Mouse (Mus musculus) T-helper 1 cell (primary cell): ENCODE measurements around the gene Fam241b.

Experiments
- in situ Hi-C: fragments of 300-600 bp; cut with MboI, MseI; formaldehyde crosslinking; loops from one replicate; pipeline ENCODE4 v1.15.1; 2025; ENCODE audit warnings: high pct_unique_total_duplicates

The Fam241b gene

DNA sequence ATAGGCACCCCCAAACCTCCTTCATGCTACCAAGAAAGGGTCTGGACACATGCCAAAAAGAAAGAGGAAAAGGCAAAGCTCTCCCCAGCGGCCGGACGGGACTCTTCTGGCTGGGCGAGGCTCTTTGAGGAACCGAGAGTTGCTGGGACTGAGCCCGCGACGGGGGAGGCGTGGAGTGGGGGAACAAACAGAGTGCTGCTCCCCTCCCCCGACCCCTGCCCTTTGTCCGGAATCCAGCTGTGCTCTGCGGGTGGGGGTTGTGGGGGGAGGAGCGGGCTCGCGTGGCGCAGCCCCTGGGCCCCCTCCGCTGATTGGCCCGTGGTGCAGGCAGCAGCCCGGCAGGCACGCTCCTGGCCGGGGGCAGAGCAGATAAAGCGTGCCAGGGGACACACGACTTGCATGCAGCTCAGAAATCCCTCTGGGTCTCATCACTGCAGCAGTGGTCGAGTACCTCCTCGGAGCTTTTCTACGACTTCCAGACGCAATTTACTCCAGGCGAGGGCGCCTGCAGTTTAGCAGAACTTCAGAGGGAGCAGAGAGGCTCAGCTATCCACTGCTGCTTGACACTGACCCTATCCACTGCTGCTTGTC is 10.9 kb downstream of the Fam241b start, which contains the start of gene Neurog3:
TSS of gene Neurog3 (plus strand) at position 400 of the 591 bp plus-strand sequence.
- in situ Hi-C loops, result no loop called here

DNA sequence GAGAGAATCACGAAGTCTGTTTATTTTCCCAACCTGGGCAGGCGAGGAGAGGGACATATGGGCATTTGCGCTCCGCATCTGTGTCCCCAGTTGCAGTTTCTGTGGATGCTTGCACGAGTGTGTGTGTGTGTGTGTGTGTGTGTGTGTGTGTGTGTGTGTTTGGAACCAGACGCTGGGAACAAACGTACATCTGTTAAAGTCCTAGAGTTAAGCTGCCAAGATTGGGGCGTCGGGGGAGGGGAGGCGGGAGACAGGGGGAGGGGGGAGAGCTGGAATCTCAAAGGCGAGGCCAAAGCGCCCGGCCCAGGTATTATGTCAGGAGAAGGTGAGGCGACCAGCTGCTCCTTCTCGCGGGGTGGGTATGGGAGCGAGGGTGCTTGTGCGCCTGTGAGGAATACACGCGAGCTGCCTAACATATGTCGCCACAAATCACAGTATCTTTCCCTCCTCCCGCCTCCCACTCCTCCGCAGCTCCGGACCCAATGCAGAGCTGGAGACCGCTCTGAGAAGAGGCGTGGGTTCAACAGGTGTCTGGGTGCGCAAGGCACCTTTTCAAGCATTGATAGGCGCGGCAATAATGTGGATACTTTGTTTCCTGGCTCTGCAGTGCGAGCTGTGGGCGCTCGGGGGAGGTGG is 15.3 kb downstream of the Fam241b start:
- in situ Hi-C loops, result no loop called here

DNA sequence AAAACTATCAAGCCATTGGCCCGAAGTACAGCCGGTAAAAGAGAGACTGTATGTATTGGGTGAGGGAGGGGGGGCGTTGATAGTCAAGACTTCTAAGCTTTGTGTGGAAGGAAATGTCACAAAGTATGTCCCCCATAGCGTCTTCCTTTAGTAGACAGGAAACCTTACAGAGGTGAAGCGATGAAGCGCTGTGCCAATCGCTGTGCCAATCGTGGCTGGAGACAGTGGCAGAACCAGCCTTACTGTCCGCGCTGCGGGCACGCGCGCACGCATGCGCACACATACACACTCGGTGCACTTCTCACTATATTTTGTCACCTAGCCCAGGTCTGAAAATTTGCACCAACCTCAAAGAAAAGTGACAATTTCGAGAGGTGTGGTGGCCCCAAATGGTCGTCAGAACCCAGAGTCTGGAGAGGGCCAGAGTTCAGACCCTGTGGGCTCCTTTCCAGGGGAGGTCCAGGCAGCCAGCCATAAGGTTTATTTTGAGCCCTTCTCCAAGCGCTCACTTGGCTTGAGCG is 15.9 kb downstream of the Fam241b start:
- in situ Hi-C loops, result no loop called here

DNA sequence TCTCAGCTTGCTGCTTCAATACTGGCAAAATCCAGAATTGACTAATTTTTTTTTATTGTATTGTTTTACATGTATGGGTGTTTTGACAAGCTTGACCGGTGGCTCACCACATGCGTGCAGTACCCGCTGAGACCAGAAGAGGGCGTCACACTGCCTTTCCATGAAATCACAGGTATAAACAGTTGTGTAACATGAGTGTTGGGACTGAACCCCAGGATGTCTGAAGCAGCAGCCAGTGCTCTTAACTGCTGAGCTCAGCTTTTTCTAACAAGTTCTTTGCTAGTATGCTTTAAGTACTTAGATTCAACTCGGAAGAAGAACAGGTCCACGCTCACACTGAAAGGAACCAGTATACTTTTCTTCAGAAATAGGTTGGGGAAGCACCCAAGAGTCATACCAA is 16.6 kb downstream of the Fam241b start:
- in situ Hi-C loops, result no loop called here

DNA sequence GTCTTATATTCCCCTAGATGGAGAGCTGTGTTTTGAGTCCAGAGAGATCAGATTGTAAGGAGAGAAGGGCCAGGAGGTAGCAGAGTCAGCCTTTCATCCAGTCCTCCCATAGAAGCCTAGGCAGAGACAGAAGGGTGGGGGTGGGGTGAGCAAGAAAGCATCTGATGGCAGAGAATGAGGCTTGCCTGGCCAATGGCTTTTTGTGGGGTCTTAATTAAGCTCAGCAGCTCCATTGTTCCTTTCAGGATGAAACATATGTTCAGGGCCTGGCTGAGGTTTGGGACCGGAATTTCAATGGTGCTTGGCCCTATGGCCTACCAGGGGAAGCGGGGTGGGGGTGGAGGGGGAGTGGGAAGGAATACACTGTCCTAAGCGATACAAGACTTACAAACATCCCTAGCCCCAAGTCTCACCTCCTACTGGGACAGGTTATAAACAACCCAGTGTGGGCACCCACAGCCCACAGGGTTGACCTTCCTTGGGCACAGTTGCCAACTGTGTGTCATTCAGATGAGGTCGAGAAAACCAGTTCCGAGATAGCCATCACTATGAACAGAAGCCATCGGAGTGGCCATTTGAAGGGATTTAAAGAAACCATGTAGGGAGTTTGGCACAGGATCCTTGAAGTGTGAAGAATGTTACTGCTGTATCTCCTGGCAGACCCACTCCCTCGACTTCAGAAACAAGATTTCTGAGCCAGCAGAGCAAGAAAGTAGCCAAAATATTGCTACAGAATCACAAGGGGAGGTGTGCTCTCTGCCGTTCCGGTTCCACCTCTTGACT is 29.7 kb downstream of the Fam241b start:
- in situ Hi-C loops, result no loop called here

DNA sequence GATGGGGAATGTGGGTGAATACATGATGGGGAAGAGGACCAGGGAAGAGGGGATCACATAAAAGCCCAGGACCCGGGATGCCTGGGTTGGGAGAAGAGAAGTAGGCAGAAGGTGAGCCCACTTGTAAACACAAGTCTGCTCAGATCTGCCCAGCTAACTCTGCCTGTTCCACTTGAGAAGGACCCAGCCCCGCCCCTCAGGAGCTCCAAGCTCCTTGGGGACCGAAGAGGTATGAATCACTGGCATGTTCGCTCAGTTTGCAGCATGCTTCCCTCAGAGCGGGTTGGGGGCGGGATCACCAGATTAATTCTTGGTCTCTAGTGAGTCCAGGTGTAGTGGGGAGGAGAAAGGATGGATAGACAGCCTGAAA is 32.5 kb downstream of the Fam241b start:
- in situ Hi-C loops, result no loop called here

DNA sequence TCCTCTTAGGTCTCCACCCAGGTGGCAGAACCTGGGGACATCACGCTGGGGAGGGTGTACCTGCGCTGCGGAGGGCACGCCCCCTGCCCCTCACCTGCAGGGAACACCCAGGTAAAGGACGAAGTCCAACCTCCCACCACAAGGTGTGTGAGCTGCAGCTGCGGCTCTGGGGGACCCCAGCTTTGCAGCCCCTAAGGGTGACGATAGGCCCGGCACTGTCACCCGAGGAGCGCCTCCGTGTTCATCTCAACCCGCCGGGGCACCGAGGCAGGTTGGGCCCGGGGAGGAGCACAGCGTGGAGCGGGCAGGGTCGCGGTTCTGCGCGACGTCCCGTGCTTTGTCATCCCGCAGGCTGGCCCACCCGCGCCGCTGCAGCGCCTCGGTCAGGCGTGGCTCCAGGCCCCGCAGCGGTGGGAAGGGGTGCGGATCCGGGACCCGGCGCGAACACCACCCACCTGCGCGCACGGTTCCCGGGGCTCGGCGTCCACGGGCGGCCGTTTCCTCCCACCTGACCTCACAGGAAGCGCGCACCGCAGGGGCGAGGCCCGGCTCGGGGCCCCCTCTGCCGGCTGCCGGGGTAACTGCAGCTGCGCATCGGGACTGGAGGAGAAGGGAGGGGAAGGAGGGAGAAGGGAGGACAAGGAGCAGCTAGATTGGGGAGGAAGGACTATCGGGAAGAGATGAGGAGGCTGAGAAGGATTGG is 33.1 kb downstream of the Fam241b start:
- in situ Hi-C loops, result no loop called here

DNA sequence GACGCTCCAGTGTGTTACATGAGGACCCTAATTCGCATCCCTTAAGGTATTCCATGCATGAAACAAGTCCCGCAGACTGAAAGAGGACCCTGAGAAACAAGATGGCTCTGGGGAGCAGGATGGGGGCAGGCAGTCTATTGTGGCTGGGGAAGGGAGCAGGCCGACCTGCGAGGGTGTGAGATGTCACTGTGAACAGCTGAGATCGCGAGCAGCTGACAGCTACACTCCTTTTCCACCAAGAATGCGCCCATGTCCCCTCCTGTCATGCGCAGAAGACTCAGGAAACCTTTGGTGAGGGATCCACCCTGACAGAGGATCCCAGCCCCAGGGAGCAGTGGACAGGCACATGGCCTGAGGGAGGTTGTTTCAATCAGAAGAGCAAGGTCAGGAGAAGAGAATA is 36.7 kb downstream of the Fam241b start:
- in situ Hi-C loops, result no loop called here

DNA sequence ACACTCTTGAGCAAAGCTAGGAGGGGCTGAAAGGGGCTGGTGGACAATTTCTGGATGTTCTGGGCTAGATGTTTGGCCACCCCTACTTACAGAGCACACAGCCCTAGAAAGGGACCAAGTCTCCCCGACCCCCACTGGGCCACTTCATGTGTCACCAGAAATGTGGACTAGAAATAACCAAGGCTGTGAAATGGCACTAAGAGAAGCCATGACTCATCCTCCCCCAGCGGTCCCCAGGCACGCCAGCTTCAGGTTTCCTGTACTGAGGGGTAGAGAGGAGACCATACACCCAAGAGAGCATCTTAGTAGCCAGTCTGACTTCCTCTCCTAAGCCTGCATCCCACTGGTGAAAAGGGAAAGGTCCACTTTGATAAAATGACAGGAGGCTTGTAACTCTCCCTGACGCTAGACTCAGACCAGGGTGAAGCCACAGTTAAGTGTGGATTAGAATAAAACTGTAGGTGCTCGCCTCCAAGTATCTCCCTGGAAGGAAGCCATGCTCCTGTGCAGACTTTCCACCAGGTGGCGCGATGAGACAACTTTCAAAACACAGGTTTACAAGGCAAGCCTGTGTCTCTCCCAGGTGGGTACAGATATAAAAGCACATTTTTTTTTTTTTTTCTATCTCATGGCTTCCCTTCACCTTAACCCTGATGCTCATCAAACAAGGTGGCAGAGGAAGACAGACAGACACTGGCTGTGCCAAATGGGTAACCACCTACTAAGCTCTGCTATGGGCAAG is 38.7 kb downstream of the Fam241b start:
- in situ Hi-C loops, result loop anchor here (5.0 kb wide), 3 partner anchors 77 to 228 kb away; no protein-coding TSS in a partner anchor

DNA sequence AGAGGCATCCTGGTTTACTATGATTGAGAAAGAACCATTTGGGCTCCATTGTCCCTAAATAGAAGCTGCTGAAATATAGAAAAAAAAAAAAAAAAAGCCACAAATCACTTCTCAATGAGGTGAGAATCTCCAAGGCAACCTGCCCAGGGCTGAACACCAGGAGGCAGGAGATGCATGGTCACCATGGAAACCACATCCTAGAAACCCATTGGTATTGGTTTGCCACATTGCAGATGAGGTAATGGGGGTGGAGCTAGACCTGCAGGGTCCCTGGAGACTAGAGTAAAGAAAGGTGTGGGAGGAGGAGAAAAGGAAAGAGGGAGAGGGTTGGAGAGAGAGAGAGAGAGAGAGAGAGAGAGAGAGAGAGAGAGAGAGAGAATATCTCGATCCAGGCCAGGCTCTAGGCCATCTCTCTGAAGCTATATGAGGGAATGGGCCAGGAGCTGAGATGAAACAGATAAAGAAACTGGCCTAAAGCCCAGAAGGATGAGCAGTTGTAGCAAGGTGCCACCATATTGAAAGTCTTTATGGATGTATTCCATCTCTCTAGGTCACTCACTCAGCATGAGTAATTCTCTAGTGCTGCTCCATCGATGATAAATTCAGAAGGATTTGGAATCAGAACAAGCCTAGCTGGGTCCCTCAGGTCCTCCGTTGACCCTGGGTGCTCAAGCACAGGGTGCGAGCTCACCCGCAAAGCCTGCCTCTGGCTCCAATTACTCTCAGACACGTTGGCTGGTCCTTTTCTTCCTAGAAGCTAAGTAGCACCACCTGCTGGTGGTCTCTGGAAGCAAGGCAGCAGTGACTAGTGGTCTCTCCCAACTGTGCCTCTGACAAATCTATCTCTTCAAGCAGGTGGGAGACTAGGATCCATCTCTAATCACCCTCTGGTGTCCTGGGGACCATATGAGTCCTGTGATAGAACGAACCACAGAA is 41.9 kb downstream of the Fam241b start:
- in situ Hi-C loops, result loop anchor here (5.0 kb wide), 3 partner anchors 81 to 224 kb away; no protein-coding TSS in a partner anchor

DNA sequence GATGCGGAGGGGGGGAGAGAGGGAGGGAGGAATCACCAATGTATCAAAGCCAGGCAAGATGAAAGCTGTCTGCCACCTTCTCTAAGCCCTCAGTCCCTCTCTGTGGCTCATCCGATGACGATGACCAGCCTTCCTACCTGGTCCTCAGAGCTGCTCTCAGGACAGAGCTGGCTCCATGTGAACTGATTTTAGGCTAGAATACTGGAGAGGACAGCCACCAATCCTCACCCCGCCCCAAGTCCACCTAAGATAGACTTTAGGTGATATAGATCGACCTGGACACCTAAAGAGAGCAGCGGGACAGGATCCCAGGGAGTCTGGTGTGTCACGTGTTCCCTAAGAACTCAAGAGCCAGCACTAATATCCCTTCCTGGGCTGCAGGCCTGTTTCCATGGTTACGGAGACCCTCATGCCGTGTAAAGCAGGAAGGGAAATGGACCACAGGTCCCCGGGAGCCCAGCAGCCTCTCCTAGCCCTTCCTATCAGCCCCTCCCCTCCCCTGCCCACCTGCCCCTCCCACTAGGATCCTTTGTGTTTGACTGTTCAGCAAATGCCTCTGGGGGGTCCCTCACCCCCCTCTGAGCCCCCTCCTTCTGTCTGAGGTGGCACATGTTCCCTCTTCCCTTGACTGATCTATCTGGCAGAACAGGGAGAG is 43.8 kb downstream of the Fam241b start:
- in situ Hi-C loops, result loop anchor here (5.0 kb wide), 3 partner anchors 82 to 223 kb away; no protein-coding TSS in a partner anchor

DNA sequence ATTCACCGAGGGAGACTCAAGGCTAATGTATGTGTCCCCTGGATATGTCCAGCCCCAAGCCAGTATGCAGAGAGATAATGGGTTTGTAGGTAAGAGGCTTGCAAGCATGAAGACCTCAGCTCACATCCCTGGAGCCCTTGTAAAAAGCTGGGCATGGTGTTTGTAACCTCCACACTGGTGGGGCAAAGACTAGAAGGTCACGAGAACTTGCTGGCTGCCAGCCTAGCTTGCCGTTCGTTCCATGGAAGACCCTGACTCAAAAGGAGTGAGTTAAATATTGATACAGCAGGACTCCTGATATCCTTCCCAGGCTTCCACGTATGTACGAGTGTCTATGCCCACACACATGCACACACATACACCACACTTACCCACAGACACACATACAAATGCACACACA is 49.3 kb downstream of the Fam241b start:
- in situ Hi-C loops, result no loop called here

DNA sequence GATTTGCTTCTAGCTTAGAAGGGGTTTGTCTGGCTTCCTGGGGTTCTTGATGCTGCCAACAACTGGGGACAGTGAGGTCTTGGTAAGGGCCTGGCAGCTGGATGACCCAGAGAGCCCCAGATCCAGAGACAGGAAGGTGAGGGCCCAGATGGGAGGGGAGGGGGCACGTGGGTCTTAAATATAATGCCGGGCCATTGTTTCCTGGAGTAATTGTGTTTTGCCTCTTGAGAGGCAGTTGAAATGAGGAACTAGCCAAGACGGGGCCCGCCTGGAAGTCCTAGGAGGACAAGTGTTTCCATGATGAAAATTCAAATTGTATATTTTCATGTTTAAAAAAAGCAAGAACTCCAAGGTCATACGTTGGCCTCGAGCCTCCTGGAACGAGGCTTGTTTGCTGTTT is 49.8 kb downstream of the Fam241b start:
- in situ Hi-C loops, result no loop called here

DNA sequence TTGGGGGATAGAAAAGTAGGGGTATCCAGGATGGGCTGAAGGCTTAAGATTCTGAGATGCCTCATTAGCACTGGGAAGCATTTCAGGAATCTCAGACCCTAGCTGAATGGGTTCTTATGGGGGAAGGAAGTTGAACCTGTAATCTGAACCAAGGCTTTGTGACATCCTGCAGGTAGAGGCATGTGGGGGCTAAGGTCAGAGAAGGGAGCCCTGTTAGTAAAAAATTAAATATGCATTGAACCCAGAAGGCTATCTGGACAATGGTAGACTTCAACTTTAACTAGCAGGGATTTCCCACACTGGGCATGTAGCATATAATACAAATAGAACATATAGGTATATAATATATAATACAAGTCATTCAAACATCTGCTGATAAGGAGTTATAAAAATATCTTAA is 54.2 kb downstream of the Fam241b start:
- in situ Hi-C loops, result no loop called here

DNA sequence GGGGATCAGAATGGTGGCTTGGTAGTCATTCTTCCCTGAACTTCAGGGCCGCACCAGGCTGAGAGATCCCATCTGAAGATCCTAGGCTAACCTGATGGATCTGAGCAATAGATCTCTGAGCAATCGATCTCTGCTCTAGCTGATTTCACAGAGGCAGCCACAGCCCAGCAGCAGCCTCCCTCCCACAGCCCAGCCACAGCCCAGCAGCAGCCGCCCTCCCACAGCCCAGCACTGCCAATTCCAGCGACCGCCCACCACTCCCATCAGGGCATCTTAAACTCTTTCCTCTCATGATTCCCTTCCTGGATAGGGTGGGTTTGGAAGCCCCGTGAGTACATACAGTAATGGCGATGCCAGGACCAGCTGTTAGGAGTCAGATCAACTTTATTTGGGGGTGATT is 54.6 kb downstream of the Fam241b start:
- in situ Hi-C loops, result no loop called here

DNA sequence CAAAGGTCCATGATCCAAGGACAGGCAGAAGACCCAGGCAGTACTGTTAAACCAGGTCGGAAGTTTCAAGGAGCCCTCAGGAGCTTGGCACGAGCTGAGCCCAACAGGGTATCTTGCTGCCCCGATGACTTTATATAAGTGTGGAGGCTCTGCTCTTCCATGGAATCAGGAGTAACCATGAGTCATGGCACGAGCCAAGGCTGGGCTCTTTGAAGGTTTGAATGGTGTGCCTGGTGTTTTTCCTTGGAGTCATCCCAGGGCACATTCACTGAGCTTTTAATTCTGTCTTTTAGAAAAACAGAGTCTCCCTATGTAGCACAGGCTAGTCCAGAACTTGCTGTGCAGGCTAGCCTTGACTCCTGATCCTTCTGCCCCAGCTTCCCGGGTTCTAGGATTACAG is 55.3 kb downstream of the Fam241b start:
- in situ Hi-C loops, result no loop called here

DNA sequence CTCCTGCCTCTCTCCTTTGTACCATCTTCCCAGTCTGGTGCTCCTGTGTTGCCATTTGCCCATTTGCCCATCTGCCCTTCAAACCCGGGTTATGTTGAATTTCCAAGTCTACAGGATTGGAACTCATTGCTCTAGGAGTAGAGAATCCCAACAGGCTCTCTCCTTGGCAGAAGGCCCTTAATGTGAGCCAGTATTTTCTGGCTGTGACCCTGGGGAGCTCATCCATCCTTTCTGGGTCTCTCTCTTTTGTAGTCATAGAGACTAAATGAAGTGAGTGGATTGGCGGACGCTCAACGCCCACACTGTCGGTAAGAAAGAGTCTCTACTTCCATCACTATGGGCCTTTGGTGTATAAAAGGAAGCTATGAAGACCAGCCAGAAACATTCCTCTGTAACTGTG is 56.9 kb downstream of the Fam241b start:
- in situ Hi-C loops, result no loop called here

DNA sequence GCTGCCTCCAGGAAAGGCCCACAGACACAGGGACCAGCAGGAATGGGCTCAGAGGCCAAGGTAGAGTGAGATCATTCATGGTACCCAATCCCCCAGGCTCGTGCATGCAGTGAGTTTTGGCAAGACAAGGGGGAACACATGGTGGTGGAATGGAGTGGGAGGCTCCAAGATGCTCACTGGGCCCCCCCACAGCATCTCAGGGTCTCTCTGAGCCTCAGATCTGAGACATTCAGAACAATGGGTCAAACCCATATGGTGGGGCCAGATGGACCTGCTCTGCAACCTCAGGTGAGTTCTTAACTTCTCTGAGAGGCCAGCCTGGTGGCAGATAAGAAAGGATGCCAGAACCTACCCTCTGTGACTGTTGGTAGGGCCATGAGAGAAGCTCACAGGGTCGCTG is 57.7 kb downstream of the Fam241b start:
- in situ Hi-C loops, result no loop called here
